Mouse (Mus musculus): ENCODE data around the gene Krt32.

DNA sequence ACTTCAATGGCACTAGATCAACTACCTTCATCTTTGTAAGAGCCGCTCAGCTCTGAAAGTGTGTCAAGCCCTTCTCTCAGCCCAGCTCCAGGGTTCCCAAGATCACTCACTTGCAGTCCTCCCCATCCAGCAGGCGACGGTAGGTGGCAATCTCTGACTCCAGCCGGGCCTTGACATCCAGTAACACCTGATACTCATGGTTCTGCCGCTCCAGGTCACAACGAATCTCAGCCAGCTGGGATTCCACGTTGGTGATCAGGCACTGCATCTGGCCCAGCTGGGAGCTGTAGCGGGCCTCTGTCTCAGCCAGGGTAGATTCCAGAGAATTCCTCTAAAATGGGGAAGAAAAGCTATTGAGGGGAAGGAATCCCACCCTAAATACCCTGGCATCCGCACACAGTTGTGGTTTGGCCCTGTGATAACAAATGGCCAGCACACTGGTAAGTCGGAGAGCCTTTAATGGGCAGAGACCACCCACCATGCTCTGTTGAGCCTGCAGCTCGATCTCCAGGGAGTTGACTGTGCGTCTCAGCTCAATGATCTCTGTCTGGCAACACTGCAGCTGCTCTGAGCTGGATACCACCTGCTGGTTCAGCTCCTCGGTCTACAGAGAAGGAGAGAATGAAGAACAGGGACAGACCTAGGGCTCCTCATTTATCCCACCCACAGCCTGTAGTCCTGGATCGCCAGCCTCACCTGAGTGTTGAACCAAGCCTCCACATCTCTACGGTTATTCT, 14.8 kb upstream of the Krt32 start:
- no peak for TF ChIP-seq CTCF (IDR thresholded peaks at IDR 0.05; ENCODE audit: borderline replicate concordance, insufficient read depth, low read depth, low read length)
- no peak for TF ChIP-seq POLR2A (IDR thresholded peaks at IDR 0.05; ENCODE audit: borderline replicate concordance, insufficient read depth, low read length)
